Mouse (Mus musculus): ENCODE measurements around the gene Aqr. TPM values are rescaled to one million over a fixed set of nuclear protein-coding genes. Genes with fewer than 3 reads are reported as not detected.

The Aqr gene
- polyA plus RNA-seq, 1 experiment from 2014 or later = 53.2 TPM

DNA sequence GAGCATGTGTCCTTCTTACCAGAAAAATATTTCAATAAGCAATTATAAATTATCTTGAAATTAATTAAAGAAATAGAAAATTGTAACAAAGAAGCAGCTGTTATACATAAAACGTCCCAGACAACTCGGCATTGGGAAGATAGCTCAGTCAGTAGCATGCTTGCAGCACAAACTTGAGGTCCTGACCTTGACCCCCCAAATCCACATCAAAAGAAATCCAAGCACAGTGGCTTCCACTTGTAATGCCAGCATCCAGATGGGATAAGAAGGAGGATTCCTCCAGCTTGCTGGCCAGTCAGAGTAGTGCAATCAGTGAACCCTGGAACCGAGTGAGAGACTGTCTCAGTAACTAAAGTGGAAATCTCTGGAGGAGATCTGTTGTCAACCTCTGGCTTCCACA, 120.6 kb downstream of the Aqr start:
- no peak overlapping the region for H3K27ac ChIP-seq (ENCODE audit: low read depth)
- 71% methylated on average over 3 of the region's 3 CpGs for WGBS
- no peak overlapping the region for H3K9ac ChIP-seq (ENCODE audit: low read length)
- no peaks in the 10 kb centered on the region for H3K36me3 ChIP-seq (ENCODE audit: control insufficient read depth, insufficient read depth, low read length)
- H3K4me2 ChIP-seq (ENCODE audit: low read length) = no peak overlapping the region
- no peaks in the 10 kb centered on the region for H3K27me3 ChIP-seq (replicated peaks; ENCODE audit: control insufficient read depth, insufficient read depth, low read length)
- ATAC-seq (replicated peaks; ENCODE audit: low FRiP score, low TSS enrichment, low read depth) (no peak), DNase-seq (ENCODE audit: low spot score) (no peak)
- no peaks in the 10 kb centered on the region for H3K9me3 ChIP-seq (ENCODE audit: control insufficient read depth, low read length)
- no peaks in the 10 kb centered on the region for H3K4me1 ChIP-seq (replicated peaks; ENCODE audit: control insufficient read depth, insufficient read depth, low read length)
- H3K4me3 ChIP-seq (ENCODE audit: low read depth, low read length) = no peak overlapping the region

DNA sequence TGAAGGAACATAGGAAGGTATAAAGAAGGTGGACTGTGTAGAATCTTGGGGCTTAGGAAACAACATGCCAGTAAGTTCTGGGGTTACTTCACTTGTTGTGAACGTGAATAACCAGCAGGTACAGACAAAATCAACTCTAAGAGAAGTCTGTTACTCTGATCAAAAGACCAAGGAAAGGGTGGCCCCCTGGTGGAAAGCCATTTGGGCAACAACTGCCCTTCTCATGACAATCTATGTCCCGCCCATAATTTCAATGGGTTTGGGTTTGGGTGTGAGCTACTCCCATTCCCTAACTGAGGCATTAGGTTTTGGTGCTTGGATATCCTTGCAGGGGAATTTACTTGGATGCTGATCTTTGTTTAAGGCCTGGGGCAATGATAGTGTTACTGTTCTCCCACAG, 122.8 kb downstream of the Aqr start:
- Histone ChIP-seq H3K27ac (ENCODE audit: low read depth) (no peak overlapping the region), H3K27me3 (replicated peaks; ENCODE audit: control insufficient read depth, insufficient read depth, low read length) (no peaks in the 10 kb centered on the region), H3K4me2 (ENCODE audit: low read length) (no peak overlapping the region), H3K9ac (ENCODE audit: low read length) (no peak overlapping the region), H3K4me3 (ENCODE audit: low read depth, low read length) (no peak overlapping the region), H3K9me3 (ENCODE audit: control insufficient read depth, low read length) (no peaks in the 10 kb centered on the region), H3K36me3 (ENCODE audit: control insufficient read depth, insufficient read depth, low read length) (no peaks in the 10 kb centered on the region), H3K4me1 (replicated peaks; ENCODE audit: control insufficient read depth, insufficient read depth, low read length) (no peaks in the 10 kb centered on the region)
- DNase-seq (ENCODE audit: low spot score) (no peak), ATAC-seq (replicated peaks; ENCODE audit: low FRiP score, low TSS enrichment, low read depth) (no peak)
- WGBS = 65% methylated on average over 2 of the region's 2 CpGs

DNA sequence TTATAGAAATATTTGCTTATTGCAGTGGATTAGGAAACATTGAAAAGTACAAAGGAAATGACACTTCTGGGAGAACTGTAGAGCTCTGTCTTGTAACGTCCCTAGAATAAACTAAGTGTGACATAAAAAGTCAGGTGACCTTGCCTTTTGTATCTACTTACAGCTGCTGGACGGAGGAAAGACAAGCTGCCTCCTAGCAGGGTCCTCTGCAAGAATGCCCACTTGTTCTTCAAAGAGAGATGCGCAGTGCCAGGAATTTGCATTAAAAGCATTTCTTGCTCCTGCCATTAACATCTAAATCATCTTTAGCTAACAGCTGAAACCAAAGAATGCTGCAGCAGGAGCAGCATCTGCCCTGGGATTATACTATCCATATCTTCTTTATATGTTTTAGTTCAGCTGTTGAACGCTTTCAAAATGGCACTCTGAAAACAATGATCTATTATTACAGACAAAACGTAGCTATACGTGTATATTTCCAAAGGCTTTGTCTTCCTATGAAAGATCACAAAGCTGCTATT, 126.7 kb downstream of the Aqr start:
- H3K36me3 ChIP-seq (ENCODE audit: control insufficient read depth, insufficient read depth, low read length) = no peaks in the 10 kb centered on the region
- no peak for ATAC-seq (replicated peaks; ENCODE audit: low FRiP score, low TSS enrichment, low read depth)
- no peaks in the 10 kb centered on the region for H3K9me3 ChIP-seq (ENCODE audit: control insufficient read depth, low read length)
- no peak overlapping the region for H3K4me2 ChIP-seq (ENCODE audit: low read length)
- H3K4me3 ChIP-seq (ENCODE audit: low read depth, low read length) = no peak overlapping the region
- H3K27ac ChIP-seq (ENCODE audit: low read depth) = no peak overlapping the region
- H3K4me1 ChIP-seq (replicated peaks; ENCODE audit: control insufficient read depth, insufficient read depth, low read length) = no peaks in the 10 kb centered on the region
- no peaks in the 10 kb centered on the region for H3K27me3 ChIP-seq (replicated peaks; ENCODE audit: control insufficient read depth, insufficient read depth, low read length)
- DNase-seq (ENCODE audit: low spot score) = no peak
- 50% methylated on average over 6 of the region's 6 CpGs for WGBS
- no peak overlapping the region for H3K9ac ChIP-seq (ENCODE audit: low read length)

DNA sequence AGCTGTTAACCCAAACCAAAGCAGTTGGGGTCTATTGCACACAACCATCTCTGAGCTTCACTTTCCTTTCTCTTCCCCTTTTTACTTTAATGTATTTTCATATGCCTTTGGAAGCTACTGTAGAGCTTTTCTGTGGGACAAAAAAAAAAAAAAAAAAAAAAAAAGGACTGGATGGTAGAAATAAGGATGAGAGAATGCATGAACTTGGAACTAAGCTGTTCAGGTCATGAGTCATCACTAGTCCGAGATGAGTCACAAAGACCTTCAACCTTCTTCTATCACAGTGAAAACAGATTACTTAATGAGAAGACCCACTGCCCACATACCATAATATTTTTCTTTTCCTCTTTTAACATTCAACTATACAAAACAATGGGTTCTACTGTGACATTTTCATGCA, 127.2 kb downstream of the Aqr start:
- Histone ChIP-seq H3K4me2 (ENCODE audit: low read length) (no peak overlapping the region), H3K4me3 (ENCODE audit: low read depth, low read length) (no peak overlapping the region), H3K27ac (ENCODE audit: low read depth) (no peak overlapping the region), H3K36me3 (ENCODE audit: control insufficient read depth, insufficient read depth, low read length) (no peaks in the 10 kb centered on the region), H3K9me3 (ENCODE audit: control insufficient read depth, low read length) (no peaks in the 10 kb centered on the region), H3K9ac (ENCODE audit: low read length) (no peak overlapping the region), H3K27me3 (replicated peaks; ENCODE audit: control insufficient read depth, insufficient read depth, low read length) (no peaks in the 10 kb centered on the region), H3K4me1 (replicated peaks; ENCODE audit: control insufficient read depth, insufficient read depth, low read length) (no peaks in the 10 kb centered on the region)
- WGBS = 68% methylated on average over 1 of the region's 1 CpGs
- no peak for ATAC-seq (replicated peaks; ENCODE audit: low FRiP score, low TSS enrichment, low read depth)
- no peak for DNase-seq (ENCODE audit: low spot score)

DNA sequence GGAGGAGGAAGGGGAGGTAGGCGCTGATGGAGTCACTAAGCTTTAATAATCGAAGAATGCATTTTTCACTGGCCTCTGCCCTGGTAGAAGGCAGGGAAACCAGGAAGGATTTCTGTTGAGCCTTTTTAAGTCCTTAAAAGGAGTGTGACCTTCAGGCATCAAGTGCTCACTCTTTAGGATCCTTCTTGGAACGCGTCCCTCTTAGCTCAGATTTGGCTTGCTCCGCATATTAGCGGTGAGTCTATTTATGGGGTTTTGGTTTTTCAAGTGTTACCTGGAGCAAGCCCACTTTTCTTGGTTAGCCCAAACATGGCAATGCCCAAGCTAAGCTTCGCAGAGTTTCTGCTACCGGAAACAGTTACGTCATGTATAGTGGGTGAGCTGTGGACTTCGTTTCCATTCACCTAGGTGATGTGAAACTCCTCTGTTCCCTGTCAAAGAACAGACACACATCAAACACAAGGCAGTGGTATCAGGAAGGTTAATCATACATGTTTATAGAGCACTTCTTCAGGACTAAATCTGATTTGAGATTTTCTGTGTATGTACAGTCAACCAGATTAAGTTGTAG, 128.5 kb downstream of the Aqr start:
- Histone ChIP-seq H3K4me1 (replicated peaks; ENCODE audit: control insufficient read depth, insufficient read depth, low read length) (no peaks in the 10 kb centered on the region), H3K27me3 (replicated peaks; ENCODE audit: control insufficient read depth, insufficient read depth, low read length) (no peaks in the 10 kb centered on the region), H3K9me3 (ENCODE audit: control insufficient read depth, low read length) (no peaks in the 10 kb centered on the region), H3K9ac (ENCODE audit: low read length) (no peak overlapping the region), H3K27ac (ENCODE audit: low read depth) (no peak overlapping the region), H3K36me3 (ENCODE audit: control insufficient read depth, insufficient read depth, low read length) (no peaks in the 10 kb centered on the region), H3K4me2 (ENCODE audit: low read length) (no peak overlapping the region), H3K4me3 (ENCODE audit: low read depth, low read length) (no peak overlapping the region)
- WGBS = 88% methylated on average over 10 of the region's 10 CpGs
- no peak for DNase-seq (ENCODE audit: low spot score)
- ATAC-seq (replicated peaks; ENCODE audit: low FRiP score, low TSS enrichment, low read depth) = no peak

DNA sequence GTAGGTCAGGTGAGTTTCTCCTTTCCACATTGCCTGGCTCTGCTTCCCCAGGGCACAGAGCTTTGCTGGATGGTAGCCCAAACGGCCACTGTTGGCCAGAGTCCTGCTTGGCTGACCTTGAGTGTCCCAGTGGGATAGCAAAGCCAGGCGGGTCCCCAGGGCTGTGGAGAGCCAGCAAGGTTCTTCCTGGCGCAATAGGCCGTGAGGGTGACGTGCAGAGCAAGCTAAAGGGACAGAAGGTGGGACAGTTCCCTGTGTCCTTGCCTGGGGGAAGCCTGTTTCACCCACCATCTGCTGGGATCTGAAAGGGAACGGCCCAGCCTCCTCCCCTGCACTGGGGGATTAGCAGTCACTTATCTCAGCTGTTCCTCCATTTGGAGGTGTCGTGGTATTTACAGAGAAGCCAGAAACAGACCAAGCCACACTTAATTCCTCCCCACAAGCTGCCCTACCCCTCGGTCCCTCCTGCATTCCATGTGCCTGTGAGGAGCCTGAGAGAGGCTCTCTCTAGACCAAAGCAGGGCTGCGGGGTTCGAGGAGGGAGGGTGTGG, 129.4 kb downstream of the Aqr start:
- Histone ChIP-seq H3K27ac (ENCODE audit: low read depth) (no peak overlapping the region), H3K4me2 (ENCODE audit: low read length) (no peak overlapping the region), H3K9me3 (ENCODE audit: control insufficient read depth, low read length) (no peaks in the 10 kb centered on the region), H3K4me1 (replicated peaks; ENCODE audit: control insufficient read depth, insufficient read depth, low read length) (no peaks in the 10 kb centered on the region), H3K27me3 (replicated peaks; ENCODE audit: control insufficient read depth, insufficient read depth, low read length) (no peaks in the 10 kb centered on the region), H3K9ac (ENCODE audit: low read length) (no peak overlapping the region), H3K4me3 (ENCODE audit: low read depth, low read length) (no peak overlapping the region), H3K36me3 (ENCODE audit: control insufficient read depth, insufficient read depth, low read length) (no peaks in the 10 kb centered on the region)
- 12% methylated on average over 10 of the region's 10 CpGs for WGBS
- no peak for ATAC-seq (replicated peaks; ENCODE audit: low FRiP score, low TSS enrichment, low read depth)
- DNase-seq (ENCODE audit: low spot score) = no peak

DNA sequence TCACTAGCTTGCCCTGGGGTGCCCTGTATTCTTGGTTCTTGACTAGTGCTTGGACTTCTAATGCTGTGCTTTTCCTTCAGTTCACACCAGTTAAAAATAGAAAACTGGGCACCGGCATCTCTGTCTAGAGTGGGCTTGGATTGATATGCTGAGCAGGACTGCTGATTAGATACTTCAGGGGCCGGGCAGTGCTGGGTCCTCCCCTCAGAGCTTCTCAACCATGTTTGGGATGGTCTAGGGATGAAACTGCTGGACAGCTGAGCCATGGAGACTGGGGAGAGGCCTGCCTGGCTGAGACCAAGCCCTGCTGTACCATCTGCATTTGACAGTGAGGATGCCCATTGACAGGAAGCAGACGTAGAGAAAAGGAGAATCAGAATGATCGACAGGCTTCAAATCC, 132.7 kb downstream of the Aqr start:
- ATAC-seq (replicated peaks; ENCODE audit: low FRiP score, low TSS enrichment, low read depth) (no peak), DNase-seq (ENCODE audit: low spot score) (no peak)
- H3K9ac ChIP-seq (ENCODE audit: low read length) = no peak overlapping the region
- H3K27ac ChIP-seq (ENCODE audit: low read depth) = no peak overlapping the region
- H3K4me1 ChIP-seq (replicated peaks; ENCODE audit: control insufficient read depth, insufficient read depth, low read length) = no peaks in the 10 kb centered on the region
- WGBS = 72% methylated on average over 4 of the region's 4 CpGs
- no peaks in the 10 kb centered on the region for H3K36me3 ChIP-seq (ENCODE audit: control insufficient read depth, insufficient read depth, low read length)
- H3K4me3 ChIP-seq (ENCODE audit: low read depth, low read length) = no peak overlapping the region
- no peaks in the 10 kb centered on the region for H3K27me3 ChIP-seq (replicated peaks; ENCODE audit: control insufficient read depth, insufficient read depth, low read length)
- no peaks in the 10 kb centered on the region for H3K9me3 ChIP-seq (ENCODE audit: control insufficient read depth, low read length)
- H3K4me2 ChIP-seq (ENCODE audit: low read length) = no peak overlapping the region

DNA sequence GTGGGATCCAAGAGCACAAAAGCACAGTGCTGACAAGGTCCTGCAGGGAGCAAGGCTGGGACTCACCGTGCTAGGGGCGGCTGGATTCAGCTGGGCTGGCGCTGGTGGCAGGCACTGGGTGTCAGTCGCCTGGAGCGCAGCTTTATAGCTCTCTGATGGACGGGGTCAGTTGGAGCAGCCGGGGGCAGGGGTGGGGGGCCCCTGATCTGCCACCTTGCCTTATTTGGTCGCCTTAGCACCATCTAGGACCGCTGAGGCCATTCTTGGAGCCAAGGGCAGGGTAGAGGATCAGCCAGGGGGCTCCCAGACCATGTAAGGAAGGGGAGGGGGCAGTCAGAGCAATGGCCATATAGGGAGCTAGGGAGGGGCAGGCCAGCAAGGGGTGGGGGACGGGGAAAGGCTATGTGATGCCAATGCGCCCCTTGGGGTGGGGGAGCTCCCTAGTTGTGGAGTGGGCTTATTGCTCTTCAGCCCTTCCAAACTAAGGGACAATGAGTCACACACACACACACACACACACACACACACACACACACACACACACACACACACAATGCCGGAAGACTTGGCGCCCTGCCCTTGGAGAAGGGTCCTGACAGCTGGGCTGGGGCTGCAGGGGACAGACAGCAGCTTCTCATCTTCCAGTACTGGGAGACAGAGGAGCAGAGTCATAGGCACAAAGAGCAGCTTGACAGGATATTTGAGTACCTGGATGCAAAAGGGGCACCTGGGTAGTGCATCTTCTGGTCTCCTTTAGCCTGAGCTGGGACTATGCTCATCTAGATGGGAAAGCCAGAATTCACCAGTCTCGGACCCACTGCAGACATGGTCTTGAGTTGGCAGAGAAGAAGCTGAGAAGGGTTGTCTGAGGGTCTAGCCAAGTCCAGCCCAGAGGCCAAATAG, 133.9 kb downstream of the Aqr start, which contains the start of gene Actc1:
Actc1 (minus strand) TSS at position 853 of the 903 bp plus-strand sequence.
- no peak for DNase-seq (ENCODE audit: low spot score)
- no peaks in the 10 kb centered on the region for H3K4me1 ChIP-seq (replicated peaks; ENCODE audit: control insufficient read depth, insufficient read depth, low read length)
- H3K4me3 ChIP-seq (ENCODE audit: low read depth, low read length) = no peak within 1 kb of the TSS
- WGBS = 28% methylated on average over 14 of the region's 14 CpGs
- ATAC-seq (replicated peaks; ENCODE audit: low FRiP score, low TSS enrichment, low read depth) = 0 out of 2 replicates have a peak, but pooled peaks have one; percentile 36
- H3K27me3 ChIP-seq (replicated peaks; ENCODE audit: control insufficient read depth, insufficient read depth, low read length) = no peaks in the 10 kb centered on the region
- peak within 1 kb of the TSS; percentile 37 for H3K4me2 ChIP-seq (ENCODE audit: low read length)
- H3K27ac ChIP-seq (ENCODE audit: low read depth) = no peak within 1 kb of the TSS
- no peak within 1 kb of the TSS for H3K9ac ChIP-seq (ENCODE audit: low read length)
- no peaks in the 10 kb centered on the region for H3K36me3 ChIP-seq (ENCODE audit: control insufficient read depth, insufficient read depth, low read length)
- H3K9me3 ChIP-seq (ENCODE audit: control insufficient read depth, low read length) = no peaks in the 10 kb centered on the region
